Mouse (Mus musculus) neutrophil, adult 65 days (primary cell): ENCODE data around the gene Ucp1. TPM values are rescaled to one million over a fixed set of nuclear protein-coding genes. Genes with fewer than 3 reads are reported as not detected.

Source experiments
- total RNA-seq: library from RNA; stranded (reverse); gene quantifications from 2 replicates; pipeline ENCODE4 v1.2.4, GENCODE M21; 2023

Ucp1 gene
- not detected in 2 replicates for total RNA-seq

GRCm38 (mm10) chr8:83290176-83290575, at the start of gene Ucp1:
Gene Ucp1, plus strand, starts transcription at chr8:83290352.

GRCm38 (mm10) chr8:83331899-83332697, 41.9 kb downstream of the Ucp1 start, which contains the start of gene Elmod2:
Gene Elmod2, minus strand, starts transcription at chr8:83332486.

Other genes with a start within 250 kb of the Ucp1 start
- 3.6 and 3.9 TPM in 2 replicates for gene Tbc1d9, start 125.0 kb upstream of the Ucp1 start, total RNA-seq
- gene Gm10645, start 124.2 kb upstream of the Ucp1 start, total RNA-seq = 0.50 TPM in 1 of 2 replicates, not detected in the other
- gene Elmod2, start 42.1 kb downstream of the Ucp1 start, total RNA-seq = 9.1 and 12.5 TPM in 2 replicates
- gene Mgat4d, start 58.1 kb downstream of the Ucp1 start, total RNA-seq = not detected in 2 replicates
- gene Clgn, start 99.5 kb downstream of the Ucp1 start, total RNA-seq = not detected in 2 replicates
- gene Scoc, start 168.0 kb downstream of the Ucp1 start, total RNA-seq = 6.7 and 9.5 TPM in 2 replicates
- not detected in 2 replicates for gene Olfr370, start 245.4 kb downstream of the Ucp1 start, total RNA-seq